Mouse (Mus musculus) layer of hippocampus, postnatal 14 days (tissue): ENCODE results near the gene Trip11. TPM values are rescaled to one million over a fixed set of nuclear protein-coding genes. Genes with fewer than 3 reads are reported as not detected.

ENCODE experiments used
- DNase-seq, 2 experiments: peaks; one replicate each; pipeline ENCODE4 v3.0.0; 2021 to 2022; ENCODE audit warnings: low spot score in 2 of 2, mixed read lengths in 1 of 2
- total RNA-seq, 2 experiments: library from RNA; stranded (reverse); gene quantifications; 2 replicates each; pipeline ENCODE4 v1.2.3; 2021

The Trip11 gene
- total RNA-seq, 2 experiments from 2014 or later = 26.8 to 27.5 TPM

GRCm38 (mm10) chr12:101898966-101899365 is 14.1 kb downstream of the Trip11 start:
- no peak for DNase-seq

GRCm38 (mm10) chr12:101897113-101897512 is 16.0 kb downstream of the Trip11 start:
- DNase-seq = no peak

- no peak for DNase-seq
These were observed 19.8 kb downstream of the Trip11 start for GRCm38 (mm10) chr12:101893296-101893695.

GRCm38 (mm10) chr12:101892832-101893231 is 20.2 kb downstream of the Trip11 start:
- DNase-seq = no peak

GRCm38 (mm10) chr12:101891066-101891465 is 22.0 kb downstream of the Trip11 start:
- DNase-seq = no peak

GRCm38 (mm10) chr12:101889351-101889750 is 23.7 kb downstream of the Trip11 start:
- DNase-seq = no peak

GRCm38 (mm10) chr12:101888312-101888711 is 24.8 kb downstream of the Trip11 start:
- no peak for DNase-seq

GRCm38 (mm10) chr12:101884926-101885325 is 28.1 kb downstream of the Trip11 start:
- DNase-seq = no peak

- DNase-seq = no peak
These were observed 36.7 kb downstream of the Trip11 start for GRCm38 (mm10) chr12:101876374-101876773.

GRCm38 (mm10) chr12:101875107-101875506 is 38.0 kb downstream of the Trip11 start:
- DNase-seq = peak in 1 of 2 experiments; percentile 56

- no peak for DNase-seq
These were observed 50.6 kb downstream of the Trip11 start for GRCm38 (mm10) chr12:101862286-101862964.

GRCm38 (mm10) chr12:101860256-101860655 is 52.8 kb downstream of the Trip11 start:
- no peak for DNase-seq

GRCm38 (mm10) chr12:101858011-101858410 is 55.1 kb downstream of the Trip11 start:
- DNase-seq = no peak

- no peak for DNase-seq
These were observed 58.7 kb downstream of the Trip11 start for GRCm38 (mm10) chr12:101854336-101854735.

- DNase-seq = no peak
These were observed 61.1 kb downstream of the Trip11 start for GRCm38 (mm10) chr12:101851846-101852564.

- no peak for DNase-seq
These were observed 61.8 kb downstream of the Trip11 start for GRCm38 (mm10) chr12:101851314-101851713.

- DNase-seq = no peak
These were observed 76.4 kb downstream of the Trip11 start for GRCm38 (mm10) chr12:101836546-101837274.

- no peak for DNase-seq
These were observed 78.4 kb downstream of the Trip11 start for GRCm38 (mm10) chr12:101834715-101835114.

GRCm38 (mm10) chr12:101833776-101834175 is 79.3 kb downstream of the Trip11 start:
- no peak for DNase-seq

GRCm38 (mm10) chr12:101833115-101833506 is 80.0 kb downstream of the Trip11 start:
- DNase-seq = no peak

GRCm38 (mm10) chr12:101832179-101833114 is 80.6 kb downstream of the Trip11 start:
- no peak for DNase-seq
